Mouse (Mus musculus): ENCODE data around the gene Cnih3.

DNA sequence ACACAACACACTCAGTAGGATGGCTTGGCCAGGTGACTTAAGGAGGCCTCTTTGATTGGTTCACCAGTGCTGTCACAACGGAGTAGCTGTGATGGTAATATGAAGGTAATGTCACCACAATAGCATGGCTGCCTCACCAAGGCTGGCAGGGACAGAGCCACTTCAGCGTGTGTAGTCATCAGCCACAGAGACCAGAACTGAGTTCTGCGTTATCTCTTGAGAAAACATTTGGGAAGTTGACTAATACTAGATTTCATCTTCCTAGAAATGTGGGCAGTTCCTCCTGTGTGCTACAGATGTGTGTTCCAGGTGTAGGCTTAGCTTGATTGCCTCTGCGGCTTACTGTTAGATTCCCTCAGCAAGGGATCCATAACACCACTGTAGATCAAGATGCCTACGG is 41.7 kb upstream of the Cnih3 start:
- no peak for TF ChIP-seq CTCF (IDR thresholded peaks at IDR 0.05; ENCODE audit: low read depth)
- TF ChIP-seq EP300 (IDR thresholded peaks at IDR 0.05; ENCODE audit: low read depth) = peak; percentile 68
